ENCODE assay signal across 8 mouse cellular contexts in the genomic region with DNA sequence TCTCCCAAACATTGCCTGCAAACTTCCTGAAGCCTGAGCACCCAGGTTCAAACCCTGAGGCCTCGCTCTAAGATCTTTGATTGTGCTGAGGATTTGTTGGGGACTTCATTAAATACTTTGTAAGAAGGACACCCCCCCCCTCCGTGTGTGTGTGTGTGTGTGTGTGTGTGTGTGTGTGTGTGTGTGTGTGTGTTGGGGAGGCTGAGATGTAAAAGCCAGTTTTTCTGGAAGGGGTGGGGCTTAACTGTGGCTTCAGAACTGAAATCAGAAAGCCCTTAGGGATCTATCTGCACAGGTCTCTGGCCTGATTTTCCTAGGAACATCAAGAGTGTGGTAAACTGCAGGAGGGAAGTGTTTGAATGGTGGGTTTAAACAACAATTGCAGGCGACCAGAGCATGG. TPM values are rescaled to one million over a fixed set of nuclear protein-coding genes. Genes with fewer than 3 reads are reported as not detected.
DNase-seq lines count a peak whose midpoint lies in the region; ATAC-seq lines count a peak whose summit lies in the region.
"Had no signal": no experiment of that assay in that cellular context is flagged by ENCODE, and none has a peak within 500 bp of the region (broad histone marks: within the 10 kb centered on the region; RNA-seq: fewer than 3 reads in every experiment).

No protein-coding gene starts in this region.

- H3K9me3 ChIP-seq in embryonic facial prominence, embryonic 12.5 days: no peaks in the 10 kb centered on the region
- H3K9me3 ChIP-seq in forebrain, embryonic 16.5 days (ENCODE audit: control insufficient read depth, low read length): no peaks in the 10 kb centered on the region
- no peaks in the 10 kb centered on the region for H3K9me3 ChIP-seq in midbrain, embryonic 14.5 days (ENCODE audit: control insufficient read depth, low read length)

- H3K36me3 ChIP-seq in embryonic facial prominence, embryonic 12.5 days: no peaks in the 10 kb centered on the region
- H3K36me3 ChIP-seq in forebrain, embryonic 16.5 days (ENCODE audit: control insufficient read depth, insufficient read depth): no peaks in the 10 kb centered on the region
- no peaks in the 10 kb centered on the region for H3K36me3 ChIP-seq in midbrain, embryonic 14.5 days (ENCODE audit: control insufficient read depth, insufficient read depth, low read length)

- no peak overlapping the region for H3K27ac ChIP-seq in embryonic facial prominence, embryonic 12.5 days
- H3K27ac ChIP-seq in forebrain, embryonic 16.5 days (ENCODE audit: low read length): no peak overlapping the region
- peak overlapping the region; percentile 68; the same call in 1 of the 2 replicates for H3K27ac ChIP-seq in midbrain, embryonic 14.5 days (replicated peaks; ENCODE audit: low read depth, low read length)

- peak overlapping the region; percentile 95 for H3K4me2 ChIP-seq in embryonic facial prominence, embryonic 12.5 days (replicated peaks)
- H3K4me2 ChIP-seq in forebrain, embryonic 16.5 days (ENCODE audit: low read length): peak overlapping the region; percentile 98
- peak overlapping the region; percentile 94 for H3K4me2 ChIP-seq in midbrain, embryonic 14.5 days (ENCODE audit: low read length)

- H3K4me3 ChIP-seq in embryonic facial prominence, embryonic 12.5 days: peak overlapping the region; percentile 58
- peak overlapping the region; percentile 75 for H3K4me3 ChIP-seq in forebrain, embryonic 16.5 days (replicated peaks; ENCODE audit: low read length)
- H3K4me3 ChIP-seq in midbrain, embryonic 14.5 days (replicated peaks; ENCODE audit: low read depth, low read length): peak overlapping the region; percentile 67

- peaks cover 18% of the 10 kb centered on the region for H3K4me1 ChIP-seq in embryonic facial prominence, embryonic 12.5 days
- peaks cover 20% of the 10 kb centered on the region for H3K4me1 ChIP-seq in forebrain, embryonic 16.5 days (replicated peaks; ENCODE audit: control insufficient read depth, insufficient read depth, low read length)
- H3K4me1 ChIP-seq in midbrain, embryonic 14.5 days (ENCODE audit: control insufficient read depth, insufficient read depth, low read length): peaks cover 14% of the 10 kb centered on the region

- WGBS in embryonic facial prominence, embryonic 12.5 days: 19% methylated on average over 3 of the region's 3 CpGs
- 30% methylated on average over 3 of the region's 3 CpGs for WGBS in forebrain, embryonic 16.5 days
- WGBS in midbrain, embryonic 14.5 days: 35% methylated on average over 3 of the region's 3 CpGs

- peak; percentile 11 for DNase-seq in layer of hippocampus, adult 11-12 months (ENCODE audit: low spot score)
- DNase-seq in layer of hippocampus, adult 9-10 months (ENCODE audit: low spot score): no peak
- DNase-seq in midbrain, embryonic 14.5 days: peak; percentile 36
- DNase-seq in adrenal gland, postnatal 4 days (ENCODE audit: low spot score in 2 of 2): no peak
- DNase-seq in urinary bladder, adult 2 months (ENCODE audit: low spot score): no peak

- peaks cover 43% of the 10 kb centered on the region for H3K27me3 ChIP-seq in embryonic facial prominence, embryonic 12.5 days
- H3K27me3 ChIP-seq in forebrain, embryonic 16.5 days (replicated peaks; ENCODE audit: control insufficient read depth, insufficient read depth, low read length): peaks cover 15% of the 10 kb centered on the region
- H3K27me3 ChIP-seq in midbrain, embryonic 14.5 days (ENCODE audit: control insufficient read depth, insufficient read depth, low read length): peaks cover 24% of the 10 kb centered on the region

- H3K9ac ChIP-seq in embryonic facial prominence, embryonic 12.5 days: no peak overlapping the region
- peak overlapping the region; percentile 71; the same call in 1 of the 2 replicates for H3K9ac ChIP-seq in forebrain, embryonic 16.5 days (replicated peaks; ENCODE audit: low read depth, low read length)
- peak overlapping the region; percentile 77; the same call in 1 of the 2 replicates for H3K9ac ChIP-seq in midbrain, embryonic 14.5 days (replicated peaks; ENCODE audit: low read length)

- ATAC-seq in embryonic facial prominence, embryonic 12.5 days (ENCODE audit: insufficient number of reproducible peaks, insufficient read depth, low FRiP score, low TSS enrichment): no peak
- no peak for ATAC-seq in forebrain, embryonic 16.5 days
- ATAC-seq in midbrain, embryonic 14.5 days (ENCODE audit: low FRiP score, low TSS enrichment): no peak

RNA-seq across cellular contexts. Expression of a gene that starts 2.6 kb away (rescaled TPM):
- 0.19 and 0.33 TPM in 2 replicates for polyA plus RNA-seq in embryonic facial prominence, embryonic 12.5 days (2016; fragmentation: Nextera tagmentation; extraction: Ambion mirVana)
- 1.5 and 2.3 TPM in 2 replicates for polyA plus RNA-seq in forebrain, embryonic 16.5 days (2015; fragmentation: Nextera tagmentation; extraction: Ambion mirVana)
- polyA plus RNA-seq in midbrain, embryonic 14.5 days (2014; fragmentation: Nextera tagmentation; extraction: Ambion mirVana): 1.9 and 2.5 TPM in 2 replicates
- under 1 TPM; 0.14 to 0.56 TPM for total RNA-seq in adrenal gland, postnatal 4 days (2021)
- polyA plus RNA-seq in urinary bladder, adult 2 months (2012; rRNA removed): 0.23 and 0.34 TPM in 2 replicates
- total RNA-seq: liver, adult 2 months had no signal
- polyA plus RNA-seq: liver, adult 2 months had no signal

Comparison
In these comparisons a context has a peak if more than half of its experiments do, and no peak if none do; other contexts are left out.
1. DNase-seq: peak in layer of hippocampus, adult 11-12 months (single experiment) and midbrain, embryonic 14.5 days (single experiment); none in layer of hippocampus, adult 9-10 months (single experiment), adrenal gland, postnatal 4 days (0 of 2) and urinary bladder, adult 2 months (single experiment).
2. Peak in every context shown above with its lines, with median percentiles within 50 percentile points of each other: H3K4me2 ChIP-seq and H3K4me3 ChIP-seq.